Mouse (Mus musculus) large intestine, adult 2 months (tissue): ENCODE results near the gene Lcn2. TPM values are rescaled to one million over a fixed set of nuclear protein-coding genes. Genes with fewer than 3 reads are reported as not detected.

ENCODE experiments used
- DNase-seq: peaks from one replicate; pipeline ENCODE4 v3.0.0-alpha.2; 2012; ENCODE audit warnings: low read depth, low spot score
- WGBS: fragments of 180-500 bp; shearing (Covaris S2); methylation state at CpG from one replicate; pipeline ENCODE4 v1.1.7; 2018; 5-methylcytosine and 5-hydroxymethylcytosine counted together
- polyA plus RNA-seq: library from polyadenylated mRNA; depleted of rRNA; stranded (reverse); fragments of >200 nt; gene quantifications from 2 replicates; pipeline ENCODE4 v1.2.3, GENCODE M21; 2012; rRNA removed

Gene Lcn2
- 12.8 and 18.0 TPM in 2 replicates for polyA plus RNA-seq

DNA sequence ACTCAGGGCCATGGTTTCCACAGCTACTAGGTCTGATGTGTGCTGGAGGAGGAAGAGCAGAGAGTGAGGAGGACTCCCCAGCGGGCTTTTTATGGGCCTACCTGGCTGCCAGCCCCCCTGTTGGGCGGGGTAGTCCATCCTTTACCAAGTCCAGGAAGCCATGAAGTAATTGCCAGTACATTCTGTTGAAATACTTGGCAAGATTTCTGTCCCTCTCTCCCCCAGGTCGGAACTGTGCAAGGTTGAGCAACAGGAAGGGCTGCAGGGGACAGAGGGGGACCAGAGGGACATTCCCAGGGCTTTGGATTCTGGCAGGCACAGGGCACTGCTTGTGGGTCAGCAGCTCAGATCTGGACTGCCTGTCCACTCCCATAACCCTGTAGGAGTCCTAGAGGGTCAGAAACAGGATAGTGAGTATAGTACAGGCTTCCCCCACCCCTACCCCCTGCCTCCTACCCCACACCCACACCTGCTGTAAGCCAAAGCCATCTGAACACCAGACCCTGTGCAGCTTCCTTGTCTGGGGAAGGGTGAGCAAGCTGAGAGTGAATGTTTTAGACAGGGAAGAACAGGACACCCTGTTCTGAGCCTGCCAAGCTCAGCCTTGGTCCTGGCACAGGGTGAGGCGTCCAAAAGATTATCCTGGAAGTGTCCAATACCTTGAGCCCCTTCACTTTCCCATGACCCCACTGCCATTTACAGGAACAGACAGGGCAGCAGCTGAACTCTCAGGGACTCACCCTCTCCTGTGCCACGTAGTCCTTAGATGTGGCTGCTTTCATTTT, at the start of gene Lcn2:
Lcn2 (minus strand) TSS at position 547 of the 785 bp plus-strand sequence.
- WGBS: 44% methylated on average over 5 of the region's 5 CpGs
- DNase-seq: no peak

DNA sequence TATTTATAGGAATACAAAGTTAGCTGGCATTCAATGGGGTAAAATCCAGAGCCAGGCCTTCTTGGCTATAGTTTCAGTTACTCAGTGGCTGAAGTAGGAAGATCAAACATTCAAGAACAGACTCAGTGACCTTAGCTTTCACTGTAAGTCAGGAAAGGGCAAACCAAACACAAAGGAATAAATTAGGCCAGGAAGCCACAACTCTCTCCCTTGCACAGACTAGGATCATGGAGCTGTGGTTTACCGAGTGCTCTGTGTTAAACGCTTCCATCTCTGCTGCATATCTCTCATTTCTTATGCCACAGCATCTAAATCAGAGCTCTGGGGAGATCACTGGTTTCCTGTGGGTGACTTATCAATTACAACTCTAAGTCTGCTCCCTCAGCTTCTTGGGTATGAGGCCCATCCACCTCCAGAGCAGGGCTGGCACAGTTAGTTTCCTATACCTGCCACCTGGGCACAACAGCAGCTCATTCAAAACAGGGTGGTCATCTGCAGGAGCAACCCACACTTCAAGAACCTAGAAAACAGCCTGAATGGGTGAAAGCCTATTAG, 49.6 kb upstream of the Lcn2 start:
- 58% methylated on average over 2 of the region's 2 CpGs for WGBS
- no peak for DNase-seq

DNA sequence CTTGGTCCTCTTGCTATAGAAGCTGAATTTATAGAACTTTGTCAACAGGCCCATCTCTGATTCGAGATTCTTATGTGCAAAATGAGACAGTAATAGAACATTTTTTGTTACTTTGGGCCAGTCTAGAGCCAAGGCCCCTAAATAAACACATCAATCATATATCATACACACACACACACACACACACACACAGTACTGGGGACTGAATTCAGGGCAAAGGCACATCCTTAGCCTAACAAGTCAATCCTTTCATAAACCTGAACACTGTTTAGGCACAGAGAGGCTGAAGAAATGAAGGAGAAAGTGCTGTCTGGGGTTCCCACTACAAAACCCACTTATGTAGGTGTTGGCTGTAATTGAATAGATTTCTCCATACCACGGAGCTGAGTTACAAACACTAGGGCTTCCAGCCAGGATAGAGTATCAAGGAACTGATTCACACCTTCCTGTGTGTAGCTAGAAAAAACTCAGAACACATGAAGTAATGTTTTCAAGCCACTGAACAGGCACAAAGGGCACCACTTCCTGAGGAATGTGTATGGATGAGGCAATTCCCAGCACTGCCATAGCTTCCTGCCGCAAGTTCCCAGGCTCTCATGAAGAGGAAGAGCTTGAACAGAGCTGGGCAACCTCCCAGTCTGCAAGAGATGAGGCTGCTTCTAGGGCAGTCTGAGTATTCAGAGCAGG, 48.8 kb upstream of the Lcn2 start:
- no peak for DNase-seq

DNA sequence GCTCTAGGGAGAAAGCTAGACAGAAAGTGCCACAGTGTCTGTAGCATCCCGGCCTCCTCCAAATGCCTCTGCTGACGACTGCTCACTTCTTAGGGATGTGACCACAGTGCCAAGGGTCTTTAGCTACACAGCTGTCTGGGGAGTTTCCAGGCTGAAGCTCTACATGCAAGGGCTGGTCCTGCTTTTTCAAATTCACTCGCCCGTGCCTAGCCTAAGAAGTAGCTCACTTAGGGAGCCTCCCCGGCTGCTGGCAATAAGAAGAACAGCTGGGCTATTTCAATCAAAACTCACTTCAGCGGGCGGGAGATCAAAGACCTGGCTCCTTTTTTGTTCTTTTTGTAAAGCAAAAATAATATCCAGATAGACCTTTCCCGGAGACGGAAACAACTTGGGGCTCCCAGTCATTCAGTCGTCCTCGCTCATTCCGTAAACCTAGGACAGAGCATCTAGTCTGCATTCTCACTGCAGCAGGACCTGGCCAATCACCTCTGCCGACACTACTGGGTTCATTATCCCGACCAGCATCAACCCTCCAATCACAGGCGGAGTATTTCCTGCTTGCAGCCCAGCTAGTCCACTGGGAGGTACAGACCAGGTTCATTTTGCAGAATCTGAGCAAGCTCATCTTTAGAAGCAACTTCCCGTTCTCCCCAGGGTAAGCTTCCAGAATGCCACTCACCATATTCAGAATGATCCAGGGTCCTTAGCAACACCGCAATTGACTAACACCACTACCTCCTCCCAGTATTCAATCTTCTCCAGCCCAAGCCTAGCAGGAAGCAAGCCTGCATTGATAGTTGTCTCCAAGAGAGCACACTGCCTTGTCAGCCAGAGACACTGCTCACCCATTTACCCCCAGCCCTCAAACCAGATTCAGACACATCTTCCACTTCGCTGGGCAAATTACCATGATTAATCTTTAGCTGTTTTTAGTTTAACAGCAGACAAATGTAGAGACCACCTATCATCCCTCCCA, 42.9 kb upstream of the Lcn2 start:
- DNase-seq: no peak
- 30% methylated on average over 18 of the region's 18 CpGs for whole genome bisulfite sequencing

More for the DNA sequence above, 48.8 kb upstream of the Lcn2 start:
- 15% methylated on average over 3 of the region's 3 CpGs for WGBS

DNA sequence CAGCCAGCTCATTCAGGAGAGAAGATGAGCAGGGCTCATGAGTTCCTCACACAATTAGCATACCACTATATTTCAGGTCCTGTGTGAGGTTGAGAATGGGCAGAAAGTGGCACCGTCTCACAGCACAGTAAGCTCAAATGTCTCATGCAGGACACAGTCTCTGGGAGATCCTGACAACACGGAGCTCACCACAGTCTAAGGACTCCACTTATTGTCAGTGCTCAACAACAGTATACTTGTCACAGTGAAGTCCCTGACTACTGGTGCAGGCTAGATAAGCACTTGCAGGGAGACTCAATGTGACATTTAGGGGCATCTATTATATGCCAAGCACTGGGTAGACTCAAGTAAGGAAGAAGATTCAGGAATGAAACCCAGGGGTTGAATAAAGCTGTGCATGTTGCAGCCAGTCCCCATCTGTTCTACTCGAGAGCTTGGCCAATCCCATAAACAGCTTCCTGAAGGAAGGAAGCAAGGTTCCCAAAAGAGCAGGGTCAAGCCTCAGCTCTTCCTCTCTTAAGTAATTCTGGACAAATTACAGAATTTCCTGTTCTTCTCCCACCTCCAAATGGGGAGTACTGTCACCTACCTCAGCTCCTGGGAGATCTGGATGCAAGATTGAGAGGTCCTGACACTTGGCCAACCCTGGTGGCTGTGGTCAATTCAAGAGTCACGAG, 41.3 kb upstream of the Lcn2 start:
- 36% methylated on average over 4 of the region's 4 CpGs for WGBS
- no peak for DNase-seq

DNA sequence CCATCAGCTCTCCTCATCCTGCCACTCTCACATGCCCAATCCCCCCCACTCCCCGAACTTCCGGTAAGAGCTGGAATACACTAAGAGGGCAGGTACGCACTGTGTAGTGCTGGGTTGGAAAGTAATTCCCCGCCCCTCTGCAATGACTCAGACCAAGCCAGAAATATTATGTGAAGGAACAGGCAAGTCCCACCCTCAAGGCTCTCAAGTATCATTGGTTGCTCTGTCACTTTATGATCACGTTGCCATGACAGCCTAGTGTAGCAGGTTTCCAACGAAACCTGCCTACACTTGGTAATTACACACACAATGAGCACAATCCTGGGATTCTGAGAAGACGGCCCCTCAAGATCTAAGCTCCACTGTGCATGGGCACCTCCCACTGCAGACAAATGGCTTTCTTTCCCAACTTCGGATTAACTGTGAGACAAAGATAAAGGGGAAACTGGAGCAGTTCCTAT, 40.2 kb upstream of the Lcn2 start:
- 19% methylated on average over 8 of the region's 8 CpGs for WGBS
- peak; percentile 88 for DNase-seq

DNA sequence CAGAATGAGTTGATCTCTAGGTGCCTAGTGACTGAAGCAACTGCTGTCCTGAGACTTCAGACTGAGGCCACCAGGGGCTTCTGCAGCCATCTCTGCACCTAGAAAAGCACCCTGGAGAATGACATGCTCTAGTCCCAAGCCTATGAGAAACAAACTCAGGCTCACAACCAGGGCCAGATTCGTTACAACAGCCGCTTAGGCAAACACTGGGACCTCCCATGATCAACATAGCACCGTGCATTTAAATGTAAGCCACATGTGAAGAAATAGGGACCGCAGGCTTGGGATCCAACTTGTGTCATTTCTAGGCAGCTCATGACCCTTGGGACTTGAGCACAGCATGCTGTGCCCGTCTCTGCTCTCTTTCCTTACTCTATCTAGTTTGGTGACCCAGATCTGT, 39.7 kb upstream of the Lcn2 start:
- WGBS: 35% methylated on average over 5 of the region's 5 CpGs

DNA sequence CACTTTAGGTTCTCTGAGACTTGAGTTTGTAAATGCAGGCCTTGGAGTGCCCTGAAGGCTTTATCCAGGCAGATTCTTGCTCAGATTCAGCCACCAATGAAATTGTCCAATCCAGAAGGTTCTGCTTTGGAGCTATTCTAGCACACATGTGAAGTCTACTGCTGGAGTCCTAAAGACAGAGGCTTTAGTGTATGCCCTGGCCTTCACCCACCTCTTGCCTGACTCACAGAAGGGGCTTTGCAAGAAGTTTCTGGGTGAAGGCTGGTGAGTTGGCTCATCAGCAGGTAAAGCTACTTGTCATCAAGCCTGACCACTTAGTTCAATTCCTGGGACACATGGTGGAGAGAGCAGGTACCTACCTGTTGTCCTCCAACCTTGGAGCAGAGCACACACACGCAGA, 38.1 kb upstream of the Lcn2 start:
- WGBS: 91% methylated on average over 1 of the region's 1 CpGs
- DNase-seq: no peak

More for the DNA sequence above, 39.7 kb upstream of the Lcn2 start:
- DNase-seq: no peak

DNA sequence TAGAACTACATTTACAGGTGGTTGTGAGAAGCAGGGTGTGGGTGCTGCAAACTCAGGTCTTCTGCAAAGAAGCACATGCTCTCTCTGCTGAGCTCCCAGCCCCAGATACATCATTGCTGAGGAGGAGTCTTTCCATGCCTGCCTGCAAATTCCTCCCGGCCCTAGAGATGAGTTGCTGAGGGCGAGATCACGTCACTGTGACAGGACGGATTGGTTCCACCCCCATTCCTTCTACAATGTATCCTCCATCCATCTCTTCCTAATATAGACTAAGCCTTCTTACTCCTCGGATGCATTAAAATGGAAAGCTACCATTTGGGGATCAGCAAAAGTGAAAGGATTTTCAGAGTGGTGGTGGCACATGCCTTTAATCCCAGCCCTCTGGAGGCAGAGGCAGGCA, 37.5 kb upstream of the Lcn2 start:
- WGBS: 61% methylated on average over 5 of the region's 5 CpGs
- no peak for DNase-seq

DNA sequence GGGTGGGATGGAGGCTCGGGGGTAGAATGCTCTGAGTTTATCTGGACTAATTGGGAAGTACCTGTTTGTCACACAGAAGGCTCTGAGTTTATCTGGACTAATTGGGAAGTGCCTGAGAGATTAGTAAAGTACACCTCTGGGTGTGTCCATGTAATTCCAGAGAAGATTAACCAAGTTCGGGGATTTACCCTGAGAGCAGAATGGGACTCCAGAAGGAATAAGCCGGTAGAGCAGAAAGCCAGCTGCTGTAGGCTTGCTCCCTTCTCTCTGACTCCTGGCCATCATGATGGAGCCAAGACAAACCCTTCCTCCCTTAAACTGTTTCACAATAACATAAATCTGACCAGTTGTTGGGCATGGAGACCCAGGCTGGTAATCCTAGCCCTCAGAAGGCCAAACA, 36.7 kb upstream of the Lcn2 start:
- no peak for DNase-seq
- 13% methylated on average over 3 of the region's 3 CpGs for WGBS

DNA sequence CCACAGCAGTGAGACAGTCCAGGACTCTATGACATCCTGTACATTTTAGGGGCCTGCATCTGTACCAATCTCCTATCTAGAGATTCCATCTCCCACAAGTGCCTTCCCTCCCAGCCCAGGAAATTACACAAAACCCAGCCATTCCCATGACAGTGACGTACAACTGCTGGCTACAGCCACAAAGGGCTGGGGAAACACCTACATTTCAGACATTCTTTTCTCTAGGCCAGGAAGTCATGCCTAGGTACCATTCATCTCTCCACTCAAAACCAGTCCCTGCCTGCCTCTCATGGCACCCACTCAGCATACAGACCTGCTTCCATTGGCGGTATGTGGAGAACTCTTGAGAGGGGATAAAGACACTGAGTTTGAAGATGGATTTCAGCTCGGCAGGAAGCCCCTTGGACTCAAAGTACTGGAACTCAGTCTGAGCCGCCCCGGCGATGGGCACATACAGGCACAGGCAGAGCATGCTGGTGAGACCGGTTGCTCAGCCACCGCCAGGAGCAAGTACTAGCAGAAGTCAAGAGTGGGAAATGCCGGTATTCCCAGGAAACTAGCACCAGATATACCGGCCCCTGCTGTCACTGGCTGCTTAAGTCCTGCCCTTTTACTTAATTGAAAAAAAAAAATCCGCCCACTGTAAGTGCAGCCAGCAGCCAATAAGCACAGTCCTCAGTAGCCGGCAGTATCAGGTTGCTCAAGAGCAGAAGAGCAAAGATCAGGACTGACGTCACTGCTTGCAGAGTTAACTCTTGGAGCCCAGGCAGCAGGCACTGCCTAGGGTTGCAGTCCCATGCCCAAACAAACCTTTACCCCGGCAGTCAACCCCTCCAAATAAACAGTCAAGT, 35.7 kb upstream of the Lcn2 start:
- 2% methylated on average over 14 of the region's 14 CpGs for WGBS
- peak; percentile 92 for DNase-seq

DNA sequence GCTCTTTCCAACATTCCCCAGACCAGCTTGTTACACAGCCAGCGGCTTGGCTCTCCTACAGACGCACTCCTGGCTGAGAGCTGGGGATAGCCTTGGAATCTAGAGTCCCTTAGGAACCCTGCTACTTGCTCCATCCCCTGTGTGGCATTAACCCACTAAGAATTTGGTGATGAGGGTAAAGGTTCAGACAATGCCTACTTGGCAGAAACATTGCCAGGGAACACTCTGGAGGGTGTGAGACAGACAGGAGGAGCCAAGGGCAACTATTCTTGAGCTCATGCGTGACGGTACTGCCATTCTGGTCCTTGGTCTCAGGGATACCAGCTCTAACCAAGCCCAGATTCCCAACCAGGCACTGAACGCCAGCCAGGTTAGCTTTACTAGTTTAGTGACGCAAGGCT, 33.8 kb upstream of the Lcn2 start:
- DNase-seq: no peak
- WGBS: 85% methylated on average over 6 of the region's 6 CpGs

DNA sequence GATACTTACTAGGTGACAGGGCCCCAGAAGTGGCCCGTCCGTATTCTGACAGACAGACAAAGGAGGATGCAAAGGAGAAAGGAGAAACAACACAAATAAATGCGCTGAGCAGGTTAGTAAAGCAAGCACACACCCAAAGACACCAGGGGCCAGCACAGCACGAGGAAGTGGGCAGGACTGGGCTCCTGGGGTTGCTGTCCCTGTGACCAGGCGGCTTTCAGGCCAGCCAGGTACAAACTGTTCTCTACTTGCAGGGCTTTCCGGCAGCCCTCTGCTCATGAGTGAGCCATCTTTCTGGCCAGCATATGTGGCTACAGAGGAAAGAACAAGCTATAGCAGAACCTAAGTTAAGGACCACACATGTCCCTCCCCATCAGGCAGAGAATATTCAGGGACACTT, 32.6 kb upstream of the Lcn2 start:
- 69% methylated on average over 6 of the region's 6 CpGs for WGBS
- no peak for DNase-seq

DNA sequence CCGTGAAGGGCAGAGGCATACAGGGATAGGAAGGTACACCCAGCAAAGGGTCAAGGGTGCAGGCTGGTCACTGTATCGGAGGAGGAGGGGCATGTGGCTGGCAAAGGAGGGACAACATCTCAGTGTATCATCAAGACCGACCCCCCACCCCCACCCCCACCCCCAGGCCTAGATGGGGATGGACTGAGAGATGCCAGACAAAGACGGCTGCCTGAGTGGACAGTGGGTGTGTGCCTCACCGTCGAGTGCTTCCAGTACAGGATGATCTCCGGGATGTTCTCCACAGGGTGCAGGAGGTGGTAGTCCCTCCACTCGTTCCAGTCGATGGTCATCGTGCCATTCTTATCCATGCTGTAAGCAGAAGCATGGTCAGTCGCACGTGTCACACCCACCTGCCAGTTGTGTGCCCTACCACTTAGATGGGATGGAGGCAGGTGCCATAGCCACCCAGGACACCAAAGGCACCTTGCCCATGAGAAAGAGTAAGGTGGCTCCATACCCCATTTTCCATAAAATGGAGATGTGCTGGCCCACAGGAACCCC, 32.1 kb upstream of the Lcn2 start:
- WGBS: 85% methylated on average over 12 of the region's 12 CpGs
- no peak for DNase-seq

DNA sequence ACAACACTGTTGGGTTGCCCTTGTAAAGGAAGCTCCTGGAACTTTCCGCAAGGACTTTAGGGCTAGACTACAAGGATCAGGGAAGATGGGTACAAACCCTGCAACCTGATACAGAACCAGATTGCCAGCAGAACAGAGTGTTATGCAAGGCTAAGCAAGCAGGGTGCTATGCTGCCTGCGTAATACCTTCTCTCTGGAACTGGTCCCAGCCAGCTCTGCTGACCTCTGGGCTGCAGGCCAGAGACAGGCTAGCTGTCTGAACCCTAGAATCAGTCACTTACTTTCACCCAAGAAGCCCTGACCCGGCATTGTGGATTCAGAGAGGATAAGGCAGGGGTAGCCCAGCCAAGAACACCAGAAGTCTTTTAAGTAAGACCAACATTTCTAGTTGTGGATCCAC, 31.3 kb upstream of the Lcn2 start:
- no peak for DNase-seq

DNA sequence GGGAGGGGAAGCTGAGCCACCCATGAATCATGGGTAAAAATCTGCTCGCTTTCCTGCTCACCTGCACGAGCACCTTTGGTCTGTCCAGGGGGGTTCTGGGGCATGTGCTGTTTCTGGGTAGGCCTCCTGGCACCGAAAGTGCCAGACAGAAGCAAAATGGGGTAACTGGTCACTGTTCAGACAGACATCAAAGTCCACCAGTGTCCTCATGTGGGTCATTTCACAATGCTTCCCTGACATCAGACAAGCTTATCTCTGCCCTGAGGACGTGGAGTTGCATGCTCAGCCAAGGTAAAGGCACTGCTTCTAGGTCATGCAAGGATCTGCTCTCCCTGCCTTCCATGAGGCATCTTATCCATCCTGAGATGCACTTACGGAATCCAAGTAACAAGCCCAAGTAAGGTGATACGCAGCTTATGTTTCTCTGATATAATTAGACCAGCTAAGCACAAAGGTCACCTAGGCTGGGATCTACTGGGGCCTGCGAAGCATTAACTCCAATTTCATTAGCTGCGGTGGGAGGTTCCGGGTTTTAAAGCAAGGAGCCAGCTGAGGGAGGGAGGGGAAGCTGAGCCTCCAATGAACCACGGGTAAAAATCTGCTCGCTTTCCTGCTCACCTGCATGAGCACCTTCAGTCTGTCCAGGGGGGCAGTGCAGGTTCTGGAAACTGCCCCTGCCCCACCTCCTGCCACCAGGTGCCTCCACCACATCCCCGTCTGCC, 30.5 kb upstream of the Lcn2 start:
- DNase-seq: no peak
- 73% methylated on average over 12 of the region's 12 CpGs for WGBS

More for the DNA sequence above, 31.3 kb upstream of the Lcn2 start:
- WGBS: 61% methylated on average over 3 of the region's 3 CpGs

DNA sequence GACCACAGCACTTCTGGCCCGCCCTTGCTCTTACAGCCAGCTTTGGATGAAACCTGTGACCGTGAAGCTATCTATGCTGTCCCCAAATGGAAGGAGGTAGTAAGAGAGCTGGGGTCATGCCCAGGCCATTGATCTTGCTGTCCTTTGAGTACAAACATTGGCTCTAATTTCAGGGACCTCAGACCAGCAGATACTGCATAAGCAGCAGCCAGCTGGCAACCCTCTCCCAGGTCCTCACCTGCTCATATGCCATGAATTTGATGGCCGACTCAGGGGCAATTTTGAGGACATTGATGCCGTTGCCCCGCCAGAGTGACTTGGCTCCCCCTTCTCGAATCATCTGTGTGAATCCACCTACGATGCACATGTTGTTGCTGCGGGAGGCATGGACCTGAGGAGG, 29.4 kb upstream of the Lcn2 start:
- no peak for DNase-seq

More for the DNA sequence above, 29.4 kb upstream of the Lcn2 start:
- 85% methylated on average over 8 of the region's 8 CpGs for WGBS
